Mouse (Mus musculus) layer of hippocampus, adult 8-10 months (tissue): Measurements from ENCODE around the gene Vmn2r19. TPM values are rescaled to one million over a fixed set of nuclear protein-coding genes. Genes with fewer than 3 reads are reported as not detected.
"Not testable (repeated sequence)": the region's sequence is repeated elsewhere in the genome, so short reads cannot be mapped to it uniquely, and the experiment has no call there.

Experiments
- DNase-seq, 2 experiments: peaks; one replicate each; pipeline ENCODE4 v3.0.0; 2022; ENCODE audit warnings: low spot score in 2 of 2
- total RNA-seq, 4 experiments: library from RNA; stranded (reverse); gene quantifications; 2 replicates each; pipeline ENCODE4 v1.2.4; 2022

Gene Vmn2r19
- total RNA-seq, result not detected

DNA sequence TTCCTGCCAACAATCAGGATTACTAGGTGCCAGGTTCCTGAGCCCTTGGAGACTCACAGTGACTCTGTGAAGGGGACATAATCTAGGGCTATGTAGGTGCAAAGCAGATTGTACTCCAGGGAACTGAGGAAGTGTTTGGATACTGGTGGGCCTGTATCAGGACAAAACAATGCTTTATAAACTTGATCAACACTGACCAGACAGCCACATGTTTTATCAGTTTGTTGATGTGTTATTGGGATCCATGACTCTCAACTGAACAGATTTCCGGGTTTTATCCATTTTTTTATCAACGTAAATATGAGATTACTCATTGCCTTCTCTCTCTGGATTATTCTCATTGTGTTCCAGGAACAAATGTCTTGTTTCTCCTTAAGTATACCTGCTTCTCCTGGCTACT is at the start of gene Vmn2r19:
Vmn2r19 (plus strand) TSS at position 301 of the 400 bp plus-strand sequence.
- DNase-seq, result no peak

DNA sequence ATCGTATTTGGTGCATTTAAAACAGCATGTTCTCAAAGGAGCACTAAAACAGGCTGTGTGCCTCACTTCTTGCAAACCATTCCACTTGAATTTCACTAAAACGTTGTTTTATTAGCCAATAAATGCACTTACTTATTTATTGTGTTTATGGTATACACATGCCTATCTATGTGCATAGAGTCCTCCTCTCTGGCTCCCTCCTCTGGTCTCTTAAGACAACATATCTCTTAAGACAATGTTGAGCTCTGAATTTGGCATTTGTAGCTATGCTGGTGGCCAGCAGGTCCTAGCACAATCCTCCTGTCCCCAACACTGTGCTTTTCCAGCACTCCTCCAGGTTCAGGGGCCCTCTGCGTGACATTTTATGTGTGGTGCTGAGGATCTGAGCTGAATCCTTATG is 49.2 kb upstream of the Vmn2r19 start:
- DNase-seq, result no peak

- no peak for DNase-seq
These were observed 48.1 kb upstream of the Vmn2r19 start for GRCm38 (mm10) chr6:123259889-123260603.

- DNase-seq, result no peak
These were observed 47.3 kb upstream of the Vmn2r19 start for GRCm38 (mm10) chr6:123260868-123261267.

DNA sequence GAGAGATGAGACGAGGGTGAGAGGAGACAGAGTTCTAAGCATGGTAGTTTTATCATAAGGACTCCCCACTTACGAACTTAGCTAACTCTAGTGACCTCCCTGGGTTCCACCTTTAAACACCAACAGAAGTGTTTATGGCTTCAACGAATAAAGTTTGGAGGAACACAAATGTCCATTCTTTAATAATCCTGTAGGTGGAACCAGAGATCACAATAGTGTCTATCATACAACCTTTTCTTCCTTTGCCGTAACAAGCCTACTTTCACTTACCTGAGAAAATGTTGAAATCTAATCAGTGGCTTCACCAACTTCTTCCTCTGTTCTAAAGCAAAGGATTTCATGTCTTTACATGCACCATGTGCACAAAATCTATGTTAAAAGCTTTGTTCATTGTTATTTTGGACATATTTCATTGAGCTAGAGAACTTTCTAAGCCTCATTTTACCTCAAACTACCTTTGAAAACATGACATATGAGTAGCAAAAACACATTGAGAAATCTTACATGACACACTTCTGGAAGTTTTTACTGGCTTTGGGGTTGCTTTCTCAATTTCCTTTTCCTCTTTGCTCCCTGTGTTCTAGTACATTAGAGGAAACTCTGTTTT is 46.5 kb upstream of the Vmn2r19 start, which contains the start of gene Clec4d:
Clec4d (plus strand) TSS at position 557 of the 607 bp plus-strand sequence.
- DNase-seq, result no peak

GRCm38 (mm10) chr6:123264194-123264593 is 43.9 kb upstream of the Vmn2r19 start:
- no peak for DNase-seq

DNA sequence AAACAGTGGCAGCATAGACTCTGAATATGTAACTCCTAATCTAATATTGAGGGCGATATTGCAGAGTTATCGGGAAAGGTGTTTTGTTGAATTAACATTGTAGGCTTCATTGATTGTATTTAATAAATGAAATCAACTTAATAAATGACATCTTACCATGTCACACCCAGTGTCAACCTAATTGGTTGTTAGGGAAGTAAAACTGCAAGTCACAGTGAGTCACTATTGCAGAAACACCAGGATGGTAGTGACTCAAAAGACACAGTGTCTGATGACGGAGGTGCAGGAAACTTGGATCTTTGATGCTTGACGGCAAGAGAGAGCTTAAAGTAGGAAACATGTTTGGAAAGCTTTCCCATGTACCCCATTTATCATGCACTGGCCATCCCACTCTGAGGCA is 42.3 kb upstream of the Vmn2r19 start:
- DNase-seq, result no peak

GRCm38 (mm10) chr6:123266945-123267344 is 41.2 kb upstream of the Vmn2r19 start:
- no peak for DNase-seq

DNA sequence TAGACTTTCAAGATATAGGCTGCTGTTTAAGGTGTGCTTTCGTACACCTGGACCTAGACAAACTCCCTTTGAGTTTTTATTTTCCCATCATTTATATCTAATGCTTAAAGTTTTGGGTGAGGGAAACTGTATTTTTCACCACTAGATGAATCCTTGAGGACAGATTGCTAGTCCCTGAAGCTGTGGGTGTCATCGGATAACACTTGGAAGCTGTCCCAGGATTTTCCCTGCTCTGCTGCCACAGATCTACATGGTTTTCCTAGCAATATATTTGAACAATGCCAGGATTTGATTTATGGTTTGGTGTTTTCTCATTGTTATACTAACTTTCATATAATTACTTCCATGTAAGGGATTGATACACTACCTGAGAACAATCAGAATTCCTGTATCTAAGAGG is 28.7 kb upstream of the Vmn2r19 start:
- peak in 1 of 2 experiments; percentile 17 for DNase-seq

DNA sequence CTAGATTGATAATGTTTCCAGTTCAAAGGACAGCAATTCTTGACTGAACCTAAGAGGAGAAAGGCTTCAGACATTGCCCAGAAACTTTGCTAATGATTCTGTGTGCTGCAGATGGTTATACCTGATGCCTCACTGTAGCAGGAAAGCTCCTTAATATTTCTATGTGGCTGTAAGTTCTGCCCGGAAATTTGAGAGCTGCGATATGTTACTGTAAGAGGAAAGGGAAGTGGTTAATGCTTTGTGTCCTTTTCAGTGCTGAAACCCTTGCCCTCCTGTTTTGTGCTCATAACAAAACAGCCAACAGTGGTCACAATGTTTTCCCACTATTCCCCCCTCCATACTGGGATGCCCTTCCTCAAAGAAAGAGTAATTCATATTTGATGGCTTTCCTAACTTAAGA is 21.8 kb upstream of the Vmn2r19 start:
- DNase-seq, result no peak

- DNase-seq, result no peak
These were observed 19.2 kb upstream of the Vmn2r19 start for GRCm38 (mm10) chr6:123288931-123289330.

DNA sequence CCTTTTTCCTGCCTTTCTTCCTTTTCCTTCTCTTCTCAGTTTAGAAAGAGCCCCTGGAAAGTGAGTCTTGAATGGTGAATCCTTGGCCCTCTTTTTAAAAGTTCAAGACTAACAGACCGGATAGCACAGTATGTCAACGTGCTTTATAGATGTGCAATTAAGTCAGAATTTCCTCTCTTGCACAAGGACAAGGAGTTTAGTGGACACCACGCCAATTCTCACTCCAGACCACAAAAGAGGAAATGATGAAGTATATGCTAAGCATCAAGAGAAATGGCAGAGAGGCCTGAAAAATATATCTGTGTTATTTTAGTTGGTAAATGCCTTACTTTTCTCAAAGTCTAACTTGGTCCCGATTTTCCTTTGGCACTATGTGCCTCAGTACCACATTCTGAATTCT is 18.4 kb upstream of the Vmn2r19 start, which contains the start of gene Clec4e:
Clec4e (minus strand) TSS at position 118 of the 400 bp plus-strand sequence.
- no peak for DNase-seq

DNA sequence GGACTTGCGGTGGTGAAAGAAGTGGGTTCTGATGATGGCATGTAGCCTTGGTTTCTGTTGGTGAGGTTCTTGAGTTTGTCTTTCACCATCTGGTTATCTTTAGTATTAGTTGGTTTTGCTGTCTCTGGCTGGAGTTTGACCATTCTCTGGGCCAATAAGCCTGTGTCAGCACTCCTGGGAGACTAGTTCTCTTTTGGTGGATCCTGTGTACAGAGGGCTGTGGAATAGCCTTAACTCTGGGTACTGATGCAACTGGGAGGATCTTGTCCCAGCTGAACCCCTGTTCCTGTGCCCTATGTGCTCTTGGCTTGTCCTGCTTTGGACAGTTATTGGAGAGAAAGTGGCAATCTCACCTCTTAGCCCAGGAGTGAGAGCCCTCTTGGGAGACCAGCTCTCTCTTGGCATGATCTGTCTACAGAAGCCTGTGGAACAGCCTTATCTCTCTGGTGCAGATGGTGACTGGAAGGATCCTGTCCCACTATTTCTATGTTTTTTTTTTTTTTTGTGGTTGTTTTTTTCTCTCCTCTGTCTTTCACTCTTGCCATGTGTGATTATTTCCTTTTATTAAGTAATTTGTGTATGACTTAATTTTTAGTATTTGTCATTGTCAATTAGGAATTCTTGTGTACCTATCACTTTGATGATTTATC is 15.3 kb upstream of the Vmn2r19 start:
- no peak for DNase-seq

DNA sequence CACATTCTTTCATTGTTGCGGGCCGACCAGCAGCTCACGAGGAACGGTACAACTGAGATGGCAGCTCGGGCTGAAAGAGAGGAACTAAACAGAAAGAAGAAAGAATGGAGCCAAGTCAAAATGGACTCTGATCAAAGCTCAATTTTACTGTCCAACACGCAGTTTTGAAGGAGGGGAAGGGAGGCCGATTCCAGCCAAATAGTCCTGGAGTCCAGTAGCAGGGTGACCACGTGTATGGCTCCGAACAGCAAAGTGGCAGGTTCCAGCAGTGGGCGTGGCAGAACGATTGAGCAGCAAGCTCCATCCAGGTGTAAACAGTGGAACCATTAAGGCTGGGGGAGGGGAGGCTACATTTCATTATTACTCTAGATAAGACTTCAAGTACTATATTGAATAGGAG is 14.6 kb upstream of the Vmn2r19 start:
- DNase-seq, result not testable (repeated sequence)

GRCm38 (mm10) chr6:123296687-123297086 is 11.4 kb upstream of the Vmn2r19 start:
- DNase-seq, result no peak

GRCm38 (mm10) chr6:123306315-123306714 is 1.8 kb upstream of the Vmn2r19 start:
- not testable (repeated sequence) for DNase-seq

DNA sequence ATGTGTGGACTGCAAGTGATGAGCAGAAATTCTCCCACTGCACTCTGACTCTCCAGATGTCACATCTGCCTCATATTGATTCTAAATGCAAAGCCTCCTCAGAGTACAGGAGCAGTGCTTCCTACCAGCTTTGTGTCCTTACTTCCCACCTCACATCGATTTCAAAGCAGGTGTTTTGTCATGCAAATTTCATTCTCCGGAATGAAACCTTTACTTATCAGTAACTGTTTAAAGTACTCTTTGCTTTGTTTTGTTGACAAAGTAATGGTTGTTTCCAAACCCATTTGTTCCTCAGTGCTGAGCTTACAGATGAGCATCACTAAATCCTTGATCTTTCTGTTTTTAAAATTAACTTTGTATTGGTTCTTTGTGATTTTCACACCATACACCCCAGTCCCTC is 24.4 kb downstream of the Vmn2r19 start:
- DNase-seq, result no peak

GRCm38 (mm10) chr6:123340093-123340492 is 32.0 kb downstream of the Vmn2r19 start:
- DNase-seq, result no peak

DNA sequence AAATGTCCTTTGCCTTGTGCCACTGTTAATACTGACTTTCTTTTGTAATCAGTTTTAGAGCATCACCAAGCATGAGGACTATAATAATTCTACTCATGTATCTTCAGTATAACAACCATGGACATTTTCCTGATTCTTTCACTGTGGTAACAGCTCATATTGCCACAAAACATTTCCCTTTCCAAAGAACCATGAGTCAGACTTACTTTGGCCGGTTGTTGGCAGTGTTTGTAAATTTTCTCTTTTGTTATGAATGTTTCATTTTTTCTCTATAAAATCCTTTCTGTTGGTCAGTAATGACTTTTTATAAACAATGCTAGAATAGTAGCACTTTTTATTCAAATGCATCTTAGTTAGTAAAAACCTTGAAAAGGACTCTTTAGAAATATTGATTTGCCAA is 38.0 kb downstream of the Vmn2r19 start:
- no peak for DNase-seq
